Mouse (Mus musculus) forebrain, postnatal 0 days (tissue): ENCODE data around the gene Klhl31. TPM values are rescaled to one million over a fixed set of nuclear protein-coding genes. Genes with fewer than 3 reads are reported as not detected.

Experiments used
- ATAC-seq: fragments of 200-750 bp; cut with Nextera tagmentation; 2 replicates; pipeline ENCODE4 v1.8.0; 2017; ENCODE audit warnings: mild to moderate bottlenecking, moderate library complexity
- DNase-seq: peaks from one replicate; pipeline ENCODE4 v3.0.0-alpha.2; 2015
- H3K27ac ChIP-seq: fragments of 300-500 bp; sonication (generic); 2 replicates; pipeline ENCODE4 v1.5.1; 2014; ENCODE audit warnings: low read depth, mild to moderate bottlenecking, antibody characterized with exemption, low read length, moderate library complexity, mixed read lengths
- H3K27me3 ChIP-seq: fragments of 300-500 bp; sonication (generic); 2 replicates; pipeline ENCODE4 v1.6.1; 2014; ENCODE audit warnings: mild to moderate bottlenecking, low read length, mixed read lengths; ENCODE audit not compliant: insufficient read depth
- H3K36me3 ChIP-seq: fragments of 300-500 bp; sonication (generic); 2 replicates; pipeline ENCODE4 v1.6.1; 2014; ENCODE audit warnings: mild to moderate bottlenecking, moderate library complexity; ENCODE audit not compliant: insufficient read depth
- H3K4me1 ChIP-seq: fragments of 300-500 bp; sonication (generic); 2 replicates; pipeline ENCODE4 v1.6.1; 2014; ENCODE audit warnings: antibody characterized with exemption; ENCODE audit not compliant: insufficient read depth
- H3K4me2 ChIP-seq: fragments of 300-500 bp; sonication (generic); 2 replicates; pipeline ENCODE4 v1.6.1; 2014; ENCODE audit warnings: low read depth, mild to moderate bottlenecking, moderate library complexity
- H3K4me3 ChIP-seq: fragments of 300-500 bp; sonication (generic); 2 replicates; pipeline ENCODE4 v1.5.1; 2014; ENCODE audit warnings: low read depth, low read length, mixed read lengths
- H3K9ac ChIP-seq: fragments of 300-500 bp; sonication (generic); 2 replicates; pipeline ENCODE4 v1.6.1; 2014; ENCODE audit warnings: mild to moderate bottlenecking
- H3K9me3 ChIP-seq: fragments of 300-500 bp; sonication (generic); 2 replicates; pipeline ENCODE4 v1.6.1; 2016; ENCODE audit warnings: low read length
- CTCF ChIP-seq: sonication (generic); IDR thresholded peaks from 2 replicates; pipeline ENCODE4 v1.5.1; 2016; ENCODE audit warnings: antibody characterized with exemption, control low read depth, low read depth
- WGBS: fragments of 180-500 bp; shearing (Covaris S2); extraction: QIAGEN DNeasy Blood & Tissue Kit; methylation state at CpG from one replicate; pipeline ENCODE4 v1.1.7; 2014; 5-methylcytosine and 5-hydroxymethylcytosine counted together
- polyA plus RNA-seq: library from polyadenylated mRNA; unstranded; fragments of >200 nt; fragmentation: Nextera tagmentation; extraction: Ambion mirVana; gene quantifications from 2 replicates; pipeline ENCODE4 v1.2.1, GENCODE M21; 2015
- total RNA-seq: library from RNA; depleted of rRNA; stranded (reverse); fragments of >200 nt; gene quantifications from 2 replicates; pipeline ENCODE4 v1.2.3, GENCODE M21; 2014

The Klhl31 gene
- total and polyA plus RNA-seq, 2 experiments from 2014 or later = 0.05 to 0.06 TPM

DNA sequence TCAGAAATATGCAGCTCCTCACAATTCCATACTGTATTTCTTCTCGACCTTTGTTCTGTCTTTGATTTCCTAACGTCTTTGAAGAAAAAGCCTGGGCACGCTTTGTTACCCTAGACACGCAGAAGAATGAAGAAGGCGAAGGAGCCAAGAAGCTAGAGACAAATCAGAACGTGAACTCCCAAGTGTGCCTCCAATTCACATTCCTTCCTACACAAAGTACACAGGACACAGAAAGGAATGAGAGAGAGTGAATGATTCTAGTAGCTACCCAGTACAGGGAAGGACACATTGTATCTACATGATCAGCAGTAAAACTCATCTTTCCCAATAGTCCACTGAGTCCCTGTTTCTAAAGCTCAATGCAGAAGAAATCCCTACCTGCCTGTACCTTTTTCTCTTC, 33.8 kb downstream of the Klhl31 start:
- Histone ChIP-seq H3K4me2 (no peak overlapping the region), H3K27ac (no peak overlapping the region), H3K36me3 (no peaks in the 10 kb centered on the region), H3K9me3 (no peaks in the 10 kb centered on the region), H3K9ac (no peak overlapping the region), H3K4me1 (no peaks in the 10 kb centered on the region), H3K27me3 (no peaks in the 10 kb centered on the region), H3K4me3 (no peak overlapping the region)
- ATAC-seq = no peak
- TF ChIP-seq CTCF = no peak
- 81% methylated on average over 6 of the region's 6 CpGs for WGBS
- DNase-seq = no peak

GRCm38 (mm10) chr9:77671004-77671403, 34.7 kb downstream of the Klhl31 start:
- ATAC-seq = no peak
- Histone ChIP-seq H3K27ac (no peak overlapping the region), H3K9ac (no peak overlapping the region), H3K4me2 (no peak overlapping the region), H3K4me1 (no peaks in the 10 kb centered on the region), H3K4me3 (no peak overlapping the region), H3K27me3 (no peaks in the 10 kb centered on the region), H3K9me3 (no peaks in the 10 kb centered on the region), H3K36me3 (no peaks in the 10 kb centered on the region)
- no peak for TF ChIP-seq CTCF
- DNase-seq = no peak
- 95% methylated on average over 5 of the region's 5 CpGs for WGBS

GRCm38 (mm10) chr9:77673218-77673617, 36.9 kb downstream of the Klhl31 start:
- 89% methylated on average over 4 of the region's 4 CpGs for WGBS
- no peak for TF ChIP-seq CTCF
- Histone ChIP-seq H3K9ac (no peak overlapping the region), H3K4me3 (no peak overlapping the region), H3K4me2 (no peak overlapping the region), H3K27me3 (no peaks in the 10 kb centered on the region), H3K9me3 (no peaks in the 10 kb centered on the region), H3K27ac (no peak overlapping the region), H3K4me1 (no peaks in the 10 kb centered on the region), H3K36me3 (no peaks in the 10 kb centered on the region)
- ATAC-seq (no peak), DNase-seq (no peak)

DNA sequence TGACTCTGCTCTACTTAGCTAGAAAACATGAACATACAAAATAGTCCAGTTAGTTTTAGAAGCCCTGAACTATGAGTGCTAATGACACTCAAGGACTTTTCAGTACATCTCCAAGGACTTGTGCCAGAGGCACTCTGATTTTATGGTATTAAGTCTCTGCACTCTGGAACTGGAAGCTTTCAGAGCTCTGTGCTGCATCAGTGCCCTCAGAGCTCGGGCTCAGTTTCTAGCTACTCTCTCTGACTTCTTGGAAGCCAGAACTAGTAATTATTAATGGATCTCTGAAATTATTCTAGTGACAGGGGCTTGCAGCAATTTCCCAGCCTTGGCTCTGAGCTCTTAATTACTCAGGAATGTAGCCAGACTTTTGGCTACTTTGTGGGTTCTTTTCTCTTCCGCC, 37.7 kb downstream of the Klhl31 start:
- H3K4me1 ChIP-seq = no peaks in the 10 kb centered on the region
- no peaks in the 10 kb centered on the region for H3K9me3 ChIP-seq
- no peak for DNase-seq
- H3K27ac ChIP-seq = no peak overlapping the region
- WGBS = 90% methylated on average over 2 of the region's 2 CpGs
- no peak overlapping the region for H3K9ac ChIP-seq
- H3K27me3 ChIP-seq = no peaks in the 10 kb centered on the region
- H3K36me3 ChIP-seq = no peaks in the 10 kb centered on the region
- H3K4me3 ChIP-seq = no peak overlapping the region
- TF ChIP-seq CTCF = no peak
- no peak overlapping the region for H3K4me2 ChIP-seq
- no peak for ATAC-seq

DNA sequence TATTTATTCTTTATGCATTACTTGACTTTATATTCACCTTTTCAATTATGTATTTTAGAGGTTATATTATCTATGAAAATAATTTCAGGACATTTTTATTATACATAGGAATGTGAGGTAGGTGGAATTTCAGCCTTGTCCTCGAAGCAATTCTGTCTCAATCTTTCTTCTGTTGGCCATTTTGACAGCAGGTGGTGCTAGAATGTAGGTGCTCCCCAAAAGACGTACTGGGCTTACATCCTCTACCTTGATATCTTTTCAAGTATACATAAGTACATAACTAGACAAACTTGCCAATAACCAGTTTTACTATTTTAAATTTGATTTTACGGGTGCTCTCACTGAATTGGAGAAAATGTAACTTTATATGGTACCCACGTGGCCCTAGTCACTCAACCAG, 48.6 kb downstream of the Klhl31 start:
- Histone ChIP-seq H3K9me3 (no peaks in the 10 kb centered on the region), H3K36me3 (no peaks in the 10 kb centered on the region), H3K4me1 (no peaks in the 10 kb centered on the region), H3K9ac (no peak overlapping the region), H3K4me3 (no peak overlapping the region), H3K27ac (no peak overlapping the region), H3K4me2 (no peak overlapping the region), H3K27me3 (no peaks in the 10 kb centered on the region)
- DNase-seq = no peak
- 89% methylated on average over 4 of the region's 4 CpGs for WGBS
- no peak for ATAC-seq
- no peak for TF ChIP-seq CTCF

DNA sequence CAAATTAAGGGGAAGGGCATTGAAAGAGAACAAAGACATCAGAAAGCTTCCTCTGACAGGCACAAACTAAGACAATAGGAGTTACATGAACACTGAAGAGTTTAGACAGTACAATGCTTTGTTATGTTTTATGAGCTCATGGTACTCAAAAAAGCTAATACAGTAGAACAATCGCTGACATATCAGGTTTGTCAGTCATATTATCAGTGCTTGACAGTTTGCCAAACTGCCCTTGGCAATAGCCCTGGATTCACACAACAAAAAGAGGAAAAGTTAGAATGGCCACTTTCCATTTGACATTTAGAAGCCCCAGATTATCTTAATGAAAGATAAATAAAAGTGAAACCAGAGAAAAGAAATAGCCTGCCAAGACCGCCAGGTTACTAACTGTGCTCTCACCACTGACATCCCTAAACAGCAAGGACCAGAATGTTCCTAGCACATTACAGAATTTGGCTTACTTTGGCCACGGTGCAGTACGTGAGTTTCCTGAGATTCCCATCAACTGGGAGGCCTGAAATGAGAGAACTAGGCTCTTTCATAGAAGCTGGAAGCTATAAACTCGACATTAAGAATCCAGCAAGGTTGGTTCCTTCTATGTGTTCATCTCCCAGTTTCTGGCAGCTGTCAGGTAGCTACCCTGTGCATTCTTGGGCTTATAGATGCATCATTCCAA, 49.7 kb downstream of the Klhl31 start:
- TF ChIP-seq CTCF = no peak
- DNase-seq = no peak
- no peak overlapping the region for H3K4me3 ChIP-seq
- no peaks in the 10 kb centered on the region for H3K4me1 ChIP-seq
- H3K9me3 ChIP-seq = no peaks in the 10 kb centered on the region
- no peak overlapping the region for H3K9ac ChIP-seq
- H3K4me2 ChIP-seq = no peak overlapping the region
- 81% methylated on average over 5 of the region's 5 CpGs for WGBS
- H3K36me3 ChIP-seq = no peaks in the 10 kb centered on the region
- no peaks in the 10 kb centered on the region for H3K27me3 ChIP-seq
- no peak overlapping the region for H3K27ac ChIP-seq
- ATAC-seq = no peak

GRCm38 (mm10) chr9:77692707-77693106, 56.4 kb downstream of the Klhl31 start:
- WGBS = 80% methylated on average over 7 of the region's 7 CpGs
- no peak overlapping the region for H3K27ac ChIP-seq
- no peak for TF ChIP-seq CTCF
- no peak overlapping the region for H3K4me2 ChIP-seq
- H3K9ac ChIP-seq = no peak overlapping the region
- no peak for ATAC-seq
- no peaks in the 10 kb centered on the region for H3K36me3 ChIP-seq
- no peaks in the 10 kb centered on the region for H3K4me1 ChIP-seq
- H3K9me3 ChIP-seq = no peaks in the 10 kb centered on the region
- no peaks in the 10 kb centered on the region for H3K27me3 ChIP-seq
- DNase-seq = no peak
- no peak overlapping the region for H3K4me3 ChIP-seq

DNA sequence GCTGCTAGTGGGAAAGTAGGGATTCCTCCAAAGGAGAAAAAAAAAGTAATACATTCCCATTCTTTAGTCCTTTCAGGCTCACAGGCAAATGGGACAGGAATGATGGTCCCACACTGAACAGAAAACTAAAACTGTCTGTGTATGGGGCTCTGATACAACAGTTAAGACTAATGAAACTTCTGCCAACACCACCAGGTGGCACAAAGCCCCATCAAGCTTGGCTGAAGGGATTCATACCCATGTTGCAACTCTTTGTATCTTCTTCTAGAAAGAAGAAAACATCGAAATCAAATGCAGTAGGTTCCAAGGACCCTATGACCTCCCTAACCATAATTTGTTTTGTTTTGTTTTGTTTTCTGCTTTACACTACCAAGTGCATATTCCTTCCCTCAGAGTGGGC, 57.1 kb downstream of the Klhl31 start:
- TF ChIP-seq CTCF = no peak
- DNase-seq (no peak), ATAC-seq (no peak)
- H3K9ac ChIP-seq = no peak overlapping the region
- no peak overlapping the region for H3K4me3 ChIP-seq
- no peaks in the 10 kb centered on the region for H3K27me3 ChIP-seq
- H3K4me2 ChIP-seq = no peak overlapping the region
- no peak overlapping the region for H3K27ac ChIP-seq
- H3K36me3 ChIP-seq = no peaks in the 10 kb centered on the region
- H3K4me1 ChIP-seq = no peaks in the 10 kb centered on the region
- H3K9me3 ChIP-seq = no peaks in the 10 kb centered on the region
- WGBS = 90% methylated on average over 1 of the region's 1 CpGs
